Mouse (Mus musculus) thymus, adult 2 months (tissue): ENCODE measurements around the gene Cbx6. TPM values are rescaled to one million over a fixed set of nuclear protein-coding genes. Genes with fewer than 3 reads are reported as not detected.

Source experiments
- DNase-seq: peaks from one replicate; pipeline ENCODE4 v3.0.0; 2021
- H3K27ac ChIP-seq: fragments of 200-500 bp; 2 replicates; pipeline ENCODE4 v1.5.1; 2012; ENCODE audit warnings: low read length, control low read depth; ENCODE audit not compliant: control insufficient read depth, insufficient read depth
- H3K27me3 ChIP-seq: fragments of 200-500 bp; 2 replicates; pipeline ENCODE4 v1.6.1; 2012; ENCODE audit warnings: mild to moderate bottlenecking, low read length, moderate library complexity, mixed read lengths; ENCODE audit not compliant: control insufficient read depth, insufficient read depth
- H3K36me3 ChIP-seq: fragments of 200-500 bp; 2 replicates; pipeline ENCODE4 v1.6.1; 2012; ENCODE audit warnings: mild to moderate bottlenecking, low read length, moderate library complexity; ENCODE audit not compliant: control insufficient read depth, insufficient read depth
- H3K4me1 ChIP-seq: fragments of 200-500 bp; replicated peaks from 2 replicates; pipeline ENCODE4 v1.6.1; 2012; ENCODE audit warnings: low read length; ENCODE audit not compliant: control insufficient read depth, insufficient read depth
- H3K4me3 ChIP-seq: fragments of 200-500 bp; 2 replicates; pipeline ENCODE4 v1.5.1; 2012; ENCODE audit warnings: mild to moderate bottlenecking, low read length, control low read depth, moderate library complexity; ENCODE audit not compliant: control insufficient read depth, insufficient read depth
- CTCF ChIP-seq: fragments of 200-500 bp; IDR thresholded peaks from 2 replicates; pipeline ENCODE4 v1.5.1; 2012; ENCODE audit warnings: mild to moderate bottlenecking, control low read depth, low read length, moderate library complexity, borderline replicate concordance; ENCODE audit not compliant: control insufficient read depth, poor library complexity, insufficient read depth; ENCODE audit errors: extremely low read depth
- POLR2A ChIP-seq: fragments of 200-500 bp; IDR thresholded peaks from 2 replicates; pipeline ENCODE4 v1.6.1; 2012; ENCODE audit warnings: mild to moderate bottlenecking, low read length, control low read depth, moderate library complexity; ENCODE audit not compliant: control insufficient read depth, poor library complexity, insufficient read depth; ENCODE audit errors: extremely low read depth
- WGBS: fragments of 180-500 bp; shearing (Covaris S2); methylation state at CpG from one replicate; pipeline ENCODE4 v1.1.7; 2018; 5-methylcytosine and 5-hydroxymethylcytosine counted together
- polyA plus RNA-seq: library from polyadenylated mRNA; depleted of rRNA; stranded (reverse); fragments of >200 nt; gene quantifications from 2 replicates; pipeline ENCODE4 v1.2.3, GENCODE M21; 2012

Gene Cbx6
- polyA plus RNA-seq, 1 experiment: 136 TPM

DNA sequence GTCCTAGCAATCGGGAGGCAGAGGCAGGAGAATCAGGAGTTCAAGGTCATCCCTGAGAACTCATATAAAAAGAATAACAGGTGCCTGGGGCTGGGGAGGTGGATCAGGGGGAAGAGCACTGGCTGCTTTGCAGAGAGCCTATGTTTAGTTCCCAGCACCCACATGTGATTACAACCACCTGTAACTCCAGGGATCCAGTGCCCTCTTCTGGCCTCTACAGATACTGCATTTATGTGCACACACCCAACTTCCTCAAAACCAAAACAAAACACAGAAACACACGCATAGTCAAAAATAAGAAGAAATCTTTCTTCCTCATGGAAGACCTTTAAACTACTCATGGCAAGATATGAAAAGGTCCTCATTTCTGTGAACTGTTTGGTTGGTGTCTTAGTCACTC, 15.7 kb upstream of the Cbx6 start:
- H3K4me1 ChIP-seq: no peaks in the 10 kb centered on the region
- no peak overlapping the region for H3K4me3 ChIP-seq
- no peak overlapping the region for H3K27ac ChIP-seq
- DNase-seq: no peak
- H3K27me3 ChIP-seq: no peaks in the 10 kb centered on the region
- WGBS: 84% methylated on average over 2 of the region's 2 CpGs
- TF ChIP-seq POLR2A: no peak
- no peak for TF ChIP-seq CTCF
- no peaks in the 10 kb centered on the region for H3K36me3 ChIP-seq

DNA sequence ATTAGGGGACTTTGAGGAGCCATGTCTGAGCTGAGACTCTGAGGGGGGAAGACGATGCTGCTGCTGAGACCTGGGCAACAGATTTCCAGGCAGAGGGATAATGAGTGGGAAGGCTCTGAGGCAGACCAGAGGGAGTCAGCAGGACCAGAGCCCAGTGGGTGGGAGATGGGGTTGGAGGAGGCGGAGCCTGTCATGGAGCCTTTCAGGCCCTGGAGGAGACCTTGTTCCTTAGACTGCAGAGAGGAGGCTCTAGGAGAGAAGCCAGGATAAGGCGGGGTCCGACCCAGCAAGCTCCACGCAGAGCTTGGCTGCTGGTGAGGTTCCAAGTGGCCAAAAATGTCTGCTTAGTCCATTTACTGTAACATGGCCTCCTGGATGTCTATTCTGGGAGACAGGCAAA, 12.6 kb upstream of the Cbx6 start:
- no peak for TF ChIP-seq POLR2A
- no peak for TF ChIP-seq CTCF
- Histone ChIP-seq H3K4me3 (no peak overlapping the region), H3K27me3 (no peaks in the 10 kb centered on the region), H3K36me3 (no peaks in the 10 kb centered on the region), H3K4me1 (no peaks in the 10 kb centered on the region), H3K27ac (no peak overlapping the region)
- no peak for DNase-seq
- WGBS: 69% methylated on average over 5 of the region's 5 CpGs

DNA sequence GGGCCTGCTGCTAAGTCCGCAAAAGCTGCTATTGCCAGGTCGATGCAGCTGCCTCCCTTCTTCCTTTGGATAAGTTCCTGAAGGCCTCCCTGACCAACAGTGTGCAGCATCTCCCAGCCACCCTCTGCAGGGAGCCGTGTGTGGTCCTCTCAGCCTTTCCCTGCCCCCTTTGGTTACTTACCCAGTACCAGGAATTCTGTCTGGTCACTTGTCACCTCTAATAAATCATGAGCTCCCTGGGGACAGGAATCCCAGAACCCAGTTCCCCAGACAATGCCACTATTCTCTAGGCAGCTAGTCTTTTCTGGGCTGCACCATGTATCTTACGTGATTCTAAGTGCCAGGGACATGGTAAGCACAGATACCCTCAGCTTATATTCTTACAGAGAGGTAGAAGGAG, 11.5 kb upstream of the Cbx6 start:
- no peak for DNase-seq
- 95% methylated on average over 4 of the region's 4 CpGs for WGBS
- no peaks in the 10 kb centered on the region for H3K4me1 ChIP-seq
- no peaks in the 10 kb centered on the region for H3K36me3 ChIP-seq
- H3K27ac ChIP-seq: no peak overlapping the region
- H3K27me3 ChIP-seq: no peaks in the 10 kb centered on the region
- no peak overlapping the region for H3K4me3 ChIP-seq
- TF ChIP-seq CTCF (no peak), POLR2A (no peak)

DNA sequence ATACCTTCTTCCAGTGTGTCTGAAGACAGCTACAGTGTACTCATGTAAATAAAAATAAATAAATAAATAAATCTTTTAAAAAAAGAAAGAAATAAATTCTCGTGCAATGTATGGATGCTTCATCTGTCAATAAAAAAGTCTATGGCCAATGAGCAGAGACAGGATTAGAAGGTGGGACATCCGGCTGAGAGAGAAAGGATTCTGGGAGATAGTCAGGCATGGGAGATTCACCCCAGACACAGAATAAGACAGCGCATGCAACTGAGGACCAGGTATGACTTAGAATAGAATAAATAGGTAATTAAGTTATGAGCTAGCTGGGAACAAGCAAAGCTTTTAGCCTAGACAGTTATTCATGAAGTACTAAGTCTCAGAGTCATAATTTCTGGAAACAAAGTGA, 8.5 kb upstream of the Cbx6 start:
- no peaks in the 10 kb centered on the region for H3K36me3 ChIP-seq

GRCm38 (mm10) chr15:79840281-79840680, 5.8 kb upstream of the Cbx6 start:
- 39% methylated on average over 2 of the region's 2 CpGs for WGBS
- DNase-seq: no peak
- Histone ChIP-seq H3K27ac (no peak overlapping the region), H3K36me3 (no peaks in the 10 kb centered on the region), H3K4me1 (no peaks in the 10 kb centered on the region), H3K27me3 (no peaks in the 10 kb centered on the region), H3K4me3 (no peak overlapping the region)
- no peak for TF ChIP-seq POLR2A
- no peak for TF ChIP-seq CTCF

More for the DNA sequence above, 8.5 kb upstream of the Cbx6 start:
- Histone ChIP-seq H3K27ac (no peak overlapping the region), H3K4me1 (no peaks in the 10 kb centered on the region), H3K27me3 (no peaks in the 10 kb centered on the region), H3K4me3 (no peak overlapping the region)
- DNase-seq: no peak
- 97% methylated on average over 3 of the region's 3 CpGs for WGBS
- no peak for TF ChIP-seq POLR2A
- TF ChIP-seq CTCF: no peak

- Histone ChIP-seq H3K4me3 (no peak overlapping the region), H3K27ac (no peak overlapping the region), H3K36me3 (no peaks in the 10 kb centered on the region), H3K27me3 (no peaks in the 10 kb centered on the region), H3K4me1 (peaks cover 19% of the 10 kb centered on the region)
- no peak for DNase-seq
- 69% methylated on average over 9 of the region's 9 CpGs for WGBS
- TF ChIP-seq POLR2A (no peak), CTCF (no peak)
These were observed 383 bp upstream of the Cbx6 start for GRCm38 (mm10) chr15:79834881-79835260.

DNA sequence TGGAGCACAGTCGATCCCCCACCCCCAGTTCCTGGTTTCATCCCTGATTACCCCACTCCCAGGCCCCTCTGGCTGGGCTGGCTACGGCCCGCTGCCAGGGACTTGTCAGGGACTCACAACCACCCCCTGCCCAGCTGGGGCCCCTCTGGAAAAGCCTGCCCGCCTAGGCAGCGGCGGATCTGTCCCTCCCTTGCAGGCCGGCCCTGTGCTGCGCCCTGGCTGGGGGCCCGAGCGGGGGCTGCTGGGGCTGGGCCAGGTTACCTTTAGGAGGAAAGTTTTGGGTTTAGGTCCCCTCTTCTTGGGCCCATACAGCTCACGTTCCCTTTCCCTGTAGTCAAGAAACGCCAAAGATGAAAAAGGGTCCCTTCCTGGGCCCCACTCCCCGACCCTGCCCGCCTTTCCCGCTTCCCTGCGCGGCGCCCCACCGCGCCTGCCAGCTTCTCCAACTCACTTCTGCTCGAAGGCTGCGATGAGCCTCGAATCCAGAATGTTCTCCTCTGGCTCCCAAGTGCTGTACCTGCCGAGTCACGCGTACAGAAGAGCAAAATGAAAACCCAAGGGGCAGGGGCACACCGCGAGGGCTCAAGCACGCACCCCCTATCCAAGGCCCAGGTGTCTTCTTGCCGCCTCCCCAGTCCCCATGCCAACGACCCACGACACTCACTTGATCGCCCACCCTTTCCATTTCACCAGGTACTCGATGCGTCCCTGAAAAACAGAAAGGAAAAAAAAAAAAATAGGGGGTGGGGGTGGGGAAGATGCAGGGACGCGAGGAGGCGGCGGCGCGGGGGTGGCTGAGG, 1.0 kb downstream of the Cbx6 start:
- H3K36me3 ChIP-seq: peaks cover 4% of the 10 kb centered on the region
- no peak for TF ChIP-seq POLR2A
- TF ChIP-seq CTCF: no peak; the same call in 1 of the 2 replicates
- no peaks in the 10 kb centered on the region for H3K27me3 ChIP-seq
- H3K27ac ChIP-seq: peak overlapping the region; percentile 24; the same call in 1 of the 2 replicates
- DNase-seq: peak; percentile 46
- peaks cover 19% of the 10 kb centered on the region for H3K4me1 ChIP-seq
- WGBS: under 1% methylated on average over 41 of the region's 41 CpGs
- H3K4me3 ChIP-seq: peak overlapping the region; percentile 81
